Mouse (Mus musculus) brain, embryonic 14.5 days (tissue): ENCODE results near the gene Ccdc148.

Source experiments
- CTCF ChIP-seq: fragments of 200-500 bp; IDR thresholded peaks from 2 replicates; pipeline ENCODE4 v1.5.1; 2012; ENCODE audit warnings: inconsistent platforms, mild to moderate bottlenecking, moderate library complexity, borderline replicate concordance; ENCODE audit not compliant: insufficient read depth, insufficient read length; ENCODE audit errors: extremely low read depth
- POLR2A ChIP-seq: fragments of 200-500 bp; IDR thresholded peaks from 2 replicates; pipeline ENCODE4 v1.6.1; 2012; ENCODE audit warnings: mild to moderate bottlenecking, inconsistent platforms, borderline replicate concordance; ENCODE audit not compliant: poor library complexity, insufficient read depth, insufficient read length, severe bottlenecking; ENCODE audit errors: extremely low read depth

GRCm38 (mm10) chr2:58971507-58972275, 188.8 kb downstream of the Ccdc148 start:
- TF ChIP-seq POLR2A (no peak), CTCF (no peak)
